Mouse (Mus musculus) testis, adult 2 months (tissue): ENCODE results near the gene Lgmn. TPM values are rescaled to one million over a fixed set of nuclear protein-coding genes. Genes with fewer than 3 reads are reported as not detected.

ENCODE experiments used
- H3K27ac ChIP-seq: fragments of 200-500 bp; 2 replicates; pipeline ENCODE4 v1.5.1; 2012; ENCODE audit warnings: low read depth, low read length; ENCODE audit not compliant: control insufficient read depth, insufficient read depth
- H3K27me3 ChIP-seq: fragments of 200-500 bp; 2 replicates; pipeline ENCODE4 v1.6.1; 2012; ENCODE audit warnings: mild to moderate bottlenecking, low read length, moderate library complexity; ENCODE audit not compliant: control insufficient read depth, insufficient read depth
- H3K36me3 ChIP-seq: fragments of 200-500 bp; 2 replicates; pipeline ENCODE4 v1.6.1; 2012; ENCODE audit warnings: mild to moderate bottlenecking, low read length; ENCODE audit not compliant: control insufficient read depth, insufficient read depth
- H3K4me1 ChIP-seq: fragments of 200-500 bp; 2 replicates; pipeline ENCODE4 v1.6.1; 2012; ENCODE audit warnings: low read length; ENCODE audit not compliant: control insufficient read depth, insufficient read depth
- H3K4me3 ChIP-seq: fragments of 200-500 bp; 2 replicates; pipeline ENCODE4 v1.5.1; 2012; ENCODE audit warnings: low read depth, mild to moderate bottlenecking, low read length, moderate library complexity, mixed read lengths; ENCODE audit not compliant: control insufficient read depth
- CTCF ChIP-seq: fragments of 200-500 bp; IDR thresholded peaks from 2 replicates; pipeline ENCODE4 v1.5.1; 2012; ENCODE audit warnings: low read depth, mild to moderate bottlenecking, inconsistent platforms, low read length, moderate library complexity; ENCODE audit not compliant: control insufficient read depth, insufficient read depth, insufficient replicate concordance
- POLR2A ChIP-seq: fragments of 200-500 bp; IDR thresholded peaks from 2 replicates; pipeline ENCODE4 v1.6.1; 2012; ENCODE audit warnings: low read depth, mild to moderate bottlenecking, inconsistent platforms, low read length, moderate library complexity; ENCODE audit not compliant: control insufficient read depth
- polyA plus RNA-seq: library from polyadenylated mRNA; depleted of rRNA; stranded (reverse); fragments of >200 nt; gene quantifications from 2 replicates; pipeline ENCODE4 v1.2.3, GENCODE M21; 2012

The Lgmn gene
- polyA plus RNA-seq, 1 experiment = 39.5 TPM

GRCm38 (mm10) chr12:102432238-102432637, 7.4 kb downstream of the Lgmn start:
- H3K27me3 ChIP-seq = no peaks in the 10 kb centered on the region
- TF ChIP-seq POLR2A = no peak
- no peak for TF ChIP-seq CTCF
- no peak overlapping the region for H3K27ac ChIP-seq
- peaks cover 3% of the 10 kb centered on the region; the same call in 1 of the 2 replicates for H3K4me1 ChIP-seq
- H3K4me3 ChIP-seq = no peak overlapping the region
- no peaks in the 10 kb centered on the region for H3K36me3 ChIP-seq

- H3K27ac ChIP-seq = no peak overlapping the region
- H3K27me3 ChIP-seq = no peaks in the 10 kb centered on the region
- TF ChIP-seq CTCF (no peak), POLR2A (no peak)
- H3K4me1 ChIP-seq = peaks cover 3% of the 10 kb centered on the region; the same call in 1 of the 2 replicates
- no peak overlapping the region for H3K4me3 ChIP-seq
- H3K36me3 ChIP-seq = no peaks in the 10 kb centered on the region
Measured at GRCm38 (mm10) chr12:102430228-102430627, 9.4 kb downstream of the Lgmn start.

DNA sequence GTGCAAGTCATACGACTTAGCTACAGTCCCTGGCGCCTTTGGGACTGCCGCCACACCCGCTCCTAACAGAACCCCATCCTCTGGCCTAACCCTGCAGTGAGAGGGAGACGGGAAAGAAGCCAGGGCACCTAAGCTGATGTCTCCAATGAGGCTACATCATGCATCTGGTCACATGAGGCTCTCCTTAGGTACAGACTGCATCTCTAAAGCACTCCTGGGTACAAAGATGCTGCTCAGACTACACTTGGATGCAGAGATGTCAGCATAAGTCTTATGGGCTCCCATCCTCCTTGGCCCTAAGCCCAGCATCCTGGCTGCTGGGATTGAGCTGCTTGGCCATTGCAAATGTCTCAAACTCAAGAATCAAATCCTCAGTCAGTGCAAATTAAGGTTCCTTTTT, 10.0 kb downstream of the Lgmn start:
- TF ChIP-seq CTCF (no peak), POLR2A (no peak)
- Histone ChIP-seq H3K36me3 (no peaks in the 10 kb centered on the region), H3K4me1 (peaks cover 3% of the 10 kb centered on the region; the same call in 1 of the 2 replicates), H3K27me3 (no peaks in the 10 kb centered on the region), H3K27ac (no peak overlapping the region), H3K4me3 (no peak overlapping the region)

DNA sequence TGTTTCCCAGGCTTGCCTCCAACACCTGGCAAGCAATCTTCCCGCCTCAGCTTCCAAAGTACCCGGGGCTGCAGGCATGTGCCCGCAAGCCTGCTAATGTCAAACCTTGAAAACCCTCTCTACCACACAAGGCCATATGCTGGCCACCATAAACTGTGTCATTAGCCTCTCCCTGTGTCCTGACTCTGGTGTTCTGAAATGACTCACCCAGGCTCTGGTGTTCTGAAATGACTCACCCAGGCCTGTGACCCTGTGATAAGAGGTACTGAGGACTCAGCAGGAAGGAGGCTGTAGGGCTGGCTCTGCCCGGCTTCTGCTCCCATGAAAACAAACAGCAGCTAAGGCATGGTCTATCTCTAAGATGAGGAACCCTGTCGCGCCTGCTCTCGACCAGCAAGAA, 13.3 kb downstream of the Lgmn start:
- TF ChIP-seq CTCF = no peak
- TF ChIP-seq POLR2A = no peak
- no peaks in the 10 kb centered on the region for H3K36me3 ChIP-seq
- H3K4me1 ChIP-seq = no peaks in the 10 kb centered on the region
- no peak overlapping the region for H3K27ac ChIP-seq
- no peaks in the 10 kb centered on the region for H3K27me3 ChIP-seq
- no peak overlapping the region for H3K4me3 ChIP-seq

GRCm38 (mm10) chr12:102425048-102425578, 14.5 kb downstream of the Lgmn start:
- Histone ChIP-seq H3K27me3 (no peaks in the 10 kb centered on the region), H3K36me3 (no peaks in the 10 kb centered on the region), H3K4me1 (no peaks in the 10 kb centered on the region), H3K27ac (no peak overlapping the region), H3K4me3 (no peak overlapping the region)
- TF ChIP-seq POLR2A = no peak
- TF ChIP-seq CTCF = no peak

DNA sequence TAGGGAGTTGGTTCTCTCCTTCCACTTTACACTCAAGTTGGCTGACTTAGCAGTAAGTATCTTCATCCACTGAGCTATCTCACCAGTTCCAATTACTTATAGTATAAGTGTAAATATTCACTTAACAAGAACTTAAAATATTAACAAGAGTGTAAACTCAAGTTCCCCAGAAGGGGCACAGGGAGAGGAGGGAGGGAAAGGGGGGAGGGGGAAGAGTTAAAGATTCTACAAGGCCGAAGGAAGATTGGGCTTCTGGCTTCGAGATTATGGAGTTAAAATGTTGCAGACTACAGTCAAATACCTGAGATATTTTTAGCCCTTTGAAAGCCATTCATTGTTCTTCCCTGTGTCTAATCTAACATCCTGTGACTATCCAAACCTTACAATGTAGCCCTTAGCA, 15.2 kb downstream of the Lgmn start:
- no peaks in the 10 kb centered on the region for H3K4me1 ChIP-seq
- TF ChIP-seq CTCF (no peak), POLR2A (no peak)

DNA sequence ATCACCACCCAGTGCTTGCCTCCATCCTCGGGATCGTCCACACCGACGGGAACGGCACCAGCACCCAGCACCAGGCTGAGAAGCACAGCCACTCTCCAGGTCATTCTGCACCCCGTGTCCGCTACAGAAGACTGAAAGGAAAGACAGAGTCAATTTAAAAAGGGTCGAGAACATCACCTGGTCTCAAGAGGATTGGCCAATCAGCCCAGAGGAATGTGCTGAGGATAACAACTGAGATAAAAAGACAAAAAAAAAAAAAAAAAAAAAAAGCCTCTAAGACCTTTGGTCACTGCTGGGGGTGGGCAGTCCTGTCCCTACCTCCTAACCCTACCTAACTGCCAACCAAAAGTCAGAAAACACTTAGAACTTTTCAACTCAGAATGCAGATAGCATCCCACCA, 16.0 kb downstream of the Lgmn start:
- no peaks in the 10 kb centered on the region for H3K4me1 ChIP-seq
- H3K4me3 ChIP-seq = no peak overlapping the region
- H3K27me3 ChIP-seq = no peaks in the 10 kb centered on the region
- no peaks in the 10 kb centered on the region for H3K36me3 ChIP-seq
- no peak overlapping the region for H3K27ac ChIP-seq
- TF ChIP-seq POLR2A = no peak
- TF ChIP-seq CTCF = no peak

More for the DNA sequence above, 15.2 kb downstream of the Lgmn start:
- H3K4me3 ChIP-seq = no peak overlapping the region
- H3K27me3 ChIP-seq = no peaks in the 10 kb centered on the region
- H3K27ac ChIP-seq = no peak overlapping the region
- no peaks in the 10 kb centered on the region for H3K36me3 ChIP-seq
